ENCODE assay signal across 14 mouse cellular contexts in the genomic region with DNA sequence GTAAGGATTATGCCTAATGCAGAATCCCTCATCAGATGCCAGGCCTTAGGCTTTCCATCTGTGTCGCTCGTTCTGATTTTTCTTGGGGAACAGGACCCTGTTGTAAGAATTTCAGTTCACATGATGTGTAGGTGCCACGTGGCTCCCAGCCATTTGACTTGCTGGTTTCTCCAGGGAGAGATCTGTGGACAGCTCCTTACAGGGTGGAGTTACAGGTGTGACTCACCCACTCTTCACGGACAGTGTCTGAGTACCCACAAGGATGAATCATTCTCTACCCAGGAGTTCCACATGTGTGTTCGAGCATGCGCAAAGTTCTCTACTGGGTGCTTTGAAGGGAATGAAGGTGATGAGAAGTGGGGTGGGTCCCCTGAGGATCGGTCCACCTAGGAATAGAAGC.
"Had no signal": no experiment of that assay in that cellular context is flagged by ENCODE, and none has a peak within 500 bp of the region (broad histone marks: within the 10 kb centered on the region; RNA-seq: fewer than 3 reads in every experiment).

No protein-coding gene starts in this region.

- ATAC-seq: liver, embryonic 12.5 days; midbrain, embryonic 13.5 days had no signal

- H3K4me3 ChIP-seq: kidney, embryonic 15.5 days; limb, embryonic 15.5 days; liver, embryonic 12.5 days; lung, embryonic 15.5 days; midbrain, embryonic 13.5 days; myocyte; neural tube, embryonic 15.5 days had no signal

- H3K4me2 ChIP-seq: kidney, embryonic 15.5 days; limb, embryonic 15.5 days; liver, embryonic 12.5 days; lung, embryonic 15.5 days; midbrain, embryonic 13.5 days; neural tube, embryonic 15.5 days had no signal

- H3K9me3 ChIP-seq: kidney, embryonic 15.5 days; limb, embryonic 15.5 days; liver, embryonic 12.5 days; lung, embryonic 15.5 days; midbrain, embryonic 13.5 days; neural tube, embryonic 15.5 days had no signal

- H3K27me3 ChIP-seq: limb, embryonic 15.5 days; liver, embryonic 12.5 days; lung, embryonic 15.5 days; midbrain, embryonic 13.5 days; neural tube, embryonic 15.5 days had no signal

- H3K27ac ChIP-seq: kidney, embryonic 15.5 days; limb, embryonic 15.5 days; liver, embryonic 12.5 days; lung, embryonic 15.5 days; midbrain, embryonic 13.5 days had no signal

- H3K36me3 ChIP-seq: kidney, embryonic 15.5 days; limb, embryonic 15.5 days; liver, embryonic 12.5 days; lung, embryonic 15.5 days; midbrain, embryonic 13.5 days; neural tube, embryonic 15.5 days had no signal

- DNase-seq: kidney, postnatal 14 days; layer of hippocampus, adult 9-11 months; layer of hippocampus, postnatal 36 days; right cerebral cortex, adult 18-20 months; right cerebral cortex, postnatal 25 days; thymus, adult 2 months; thymus, postnatal 36 days had no signal

- H3K9ac ChIP-seq: kidney, embryonic 15.5 days; limb, embryonic 15.5 days; liver, embryonic 12.5 days; lung, embryonic 15.5 days; midbrain, embryonic 13.5 days; neural tube, embryonic 15.5 days had no signal

- H3K4me1 ChIP-seq: limb, embryonic 15.5 days; liver, embryonic 12.5 days; lung, embryonic 15.5 days had no signal
